Mouse (Mus musculus) spleen, postnatal 36 days (tissue): ENCODE results near the gene Ankrd42.

Experiments
- DNase-seq, 2 experiments: peaks; one replicate each; pipeline ENCODE4 v3.0.0; 2022; ENCODE audit warnings: low spot score in 2 of 2, mixed read lengths in 1 of 2

The Ankrd42 gene

GRCm38 (mm10) chr7:92566775-92567174 is 70.2 kb downstream of the Ankrd42 start:
- no peak for DNase-seq

GRCm38 (mm10) chr7:92560986-92561876 is 75.7 kb downstream of the Ankrd42 start, which contains the start of gene Ccdc90b:
Ccdc90b (plus strand) TSS chr7:92561149.
- peak; percentile 85 to 90 for DNase-seq

- no peak for DNase-seq
Measured at GRCm38 (mm10) chr7:92558744-92559143, 78.2 kb downstream of the Ankrd42 start.

- DNase-seq = peak; percentile 2 to 21
Measured at GRCm38 (mm10) chr7:92550990-92551392, 86.0 kb downstream of the Ankrd42 start.

- DNase-seq = no peak
Measured at GRCm38 (mm10) chr7:92550248-92550989, 86.5 kb downstream of the Ankrd42 start.

- DNase-seq = no peak
Measured at GRCm38 (mm10) chr7:92546763-92547162, 90.2 kb downstream of the Ankrd42 start.

- DNase-seq = no peak
Measured at GRCm38 (mm10) chr7:92532351-92533036, 104.4 kb downstream of the Ankrd42 start.
